Mouse (Mus musculus) heart, embryonic 14.5 days (tissue): ENCODE data around the gene Hoxa1. TPM values are rescaled to one million over a fixed set of nuclear protein-coding genes. Genes with fewer than 3 reads are reported as not detected.

ENCODE experiments used
- ATAC-seq: fragments of 200-750 bp; cut with Nextera tagmentation; 2 replicates; pipeline ENCODE4 v1.8.0; 2017; ENCODE audit warnings: low read depth, moderate TSS enrichment; ENCODE audit not compliant: insufficient number of reproducible peaks, insufficient read depth, low FRiP score
- H3K27ac ChIP-seq, 2 experiments: fragments of 200-500 bp in 1 of 2; fragments of 300-500 bp in 1 of 2; sonication (generic) in 1 of 2; replicated peaks in 1 of 2; 2 replicates each; pipeline ENCODE4 v1.5.1; 2012 to 2014; ENCODE audit warnings: low read depth in 2 of 2, low read length in 2 of 2, control low read depth in 1 of 2, mild to moderate bottlenecking in 1 of 2, mixed read lengths in 1 of 2; ENCODE audit not compliant: control insufficient read depth in 1 of 2, insufficient read depth in 1 of 2
- H3K27me3 ChIP-seq: fragments of 300-500 bp; sonication (generic); 2 replicates; pipeline ENCODE4 v1.6.1; 2014; ENCODE audit warnings: mild to moderate bottlenecking, low read length, control low read depth; ENCODE audit not compliant: control insufficient read depth, insufficient read depth
- H3K36me3 ChIP-seq: fragments of 300-500 bp; sonication (generic); 2 replicates; pipeline ENCODE4 v1.6.1; 2014; ENCODE audit warnings: mild to moderate bottlenecking, control low read depth, low read length, mixed read lengths; ENCODE audit not compliant: control insufficient read depth, insufficient read depth
- H3K4me1 ChIP-seq, 2 experiments: fragments of 200-500 bp in 1 of 2; fragments of 300-500 bp in 1 of 2; sonication (generic) in 1 of 2; 2 replicates each; pipeline ENCODE4 v1.6.1; 2012 to 2014; ENCODE audit warnings: low read length in 2 of 2, control low read depth in 1 of 2, mixed read lengths in 1 of 2; ENCODE audit not compliant: control insufficient read depth in 2 of 2, insufficient read depth in 2 of 2
- H3K4me2 ChIP-seq: fragments of 300-500 bp; sonication (generic); 2 replicates; pipeline ENCODE4 v1.6.1; 2014; ENCODE audit warnings: mild to moderate bottlenecking, low read length
- H3K4me3 ChIP-seq, 2 experiments: fragments of 200-500 bp in 1 of 2; fragments of 300-500 bp in 1 of 2; sonication (generic) in 1 of 2; 2 replicates each; pipeline ENCODE4 v1.5.1; 2012 to 2014; ENCODE audit warnings: low read length in 2 of 2, mild to moderate bottlenecking in 2 of 2, control low read depth in 1 of 2, low read depth in 1 of 2, moderate library complexity in 1 of 2; ENCODE audit not compliant: control insufficient read depth in 1 of 2, insufficient read depth in 1 of 2
- H3K9ac ChIP-seq: fragments of 300-500 bp; sonication (generic); 2 replicates; pipeline ENCODE4 v1.6.1; 2014; ENCODE audit warnings: mild to moderate bottlenecking, low read length
- H3K9me3 ChIP-seq: fragments of 300-500 bp; sonication (generic); 2 replicates; pipeline ENCODE4 v1.6.1; 2016; ENCODE audit warnings: low read length, control low read depth; ENCODE audit not compliant: control insufficient read depth
- WGBS: fragments of 180-500 bp; shearing (Covaris S2); extraction: QIAGEN DNeasy Blood & Tissue Kit; methylation state at CpG from one replicate; pipeline ENCODE4 v1.1.7; 2014; 5-methylcytosine and 5-hydroxymethylcytosine counted together
- polyA plus RNA-seq: library from polyadenylated mRNA; unstranded; fragments of >200 nt; fragmentation: Nextera tagmentation; extraction: Ambion mirVana; gene quantifications from 2 replicates; pipeline ENCODE4 v1.2.1, GENCODE M21; 2014

Hoxa1 gene
- polyA plus RNA-seq, 1 experiment from 2014 or later = 0.82 TPM

DNA sequence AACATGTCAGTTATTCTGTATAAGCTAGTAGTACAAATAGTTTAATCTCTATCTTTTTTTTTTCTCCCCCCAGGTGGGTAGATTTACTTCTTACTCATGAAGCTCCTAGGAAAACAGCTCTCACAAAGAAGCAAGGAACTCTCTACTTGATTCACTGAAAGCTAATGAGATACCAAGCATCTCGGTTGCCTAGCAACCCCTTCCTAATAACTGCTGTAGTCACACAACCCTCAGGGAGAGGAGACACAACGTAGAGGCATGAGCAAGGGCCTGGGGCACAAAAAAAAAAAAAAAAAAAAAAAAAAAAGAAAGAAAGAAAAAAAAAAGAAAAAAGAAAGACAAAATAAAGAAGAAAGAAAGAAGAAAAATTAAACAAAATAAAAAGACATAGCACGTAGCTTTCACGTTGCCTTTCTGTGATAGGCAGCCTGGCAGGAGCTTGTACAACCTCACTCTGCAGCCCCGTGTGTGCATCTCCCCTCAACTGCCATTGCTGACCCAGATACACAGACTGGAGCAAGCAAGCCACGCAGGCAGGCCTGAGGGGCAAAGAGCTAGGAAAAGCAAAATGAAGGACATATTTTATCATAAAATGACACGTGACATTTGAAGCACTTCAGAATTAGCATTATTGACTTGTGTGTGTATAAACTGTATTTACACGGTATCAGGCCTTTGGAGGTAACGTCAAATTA, 20.1 kb downstream of the Hoxa1 start:
- Histone ChIP-seq H3K27ac (no peak overlapping the region), H3K4me2 (no peak overlapping the region), H3K9ac (no peak overlapping the region), H3K27me3 (peaks cover 22% of the 10 kb centered on the region), H3K36me3 (no peaks in the 10 kb centered on the region), H3K9me3 (no peaks in the 10 kb centered on the region), H3K4me3 (no peak overlapping the region), H3K4me1 (no peaks in the 10 kb centered on the region)
- 76% methylated on average over 9 of the region's 9 CpGs for WGBS
- ATAC-seq = no peak

GRCm38 (mm10) chr6:52123673-52124072, 34.4 kb downstream of the Hoxa1 start:
- 78% methylated on average over 4 of the region's 4 CpGs for WGBS
- Histone ChIP-seq H3K9ac (no peak overlapping the region), H3K9me3 (peaks cover 7% of the 10 kb centered on the region), H3K4me3 (no peak overlapping the region), H3K4me1 (no peaks in the 10 kb centered on the region), H3K27ac (no peak overlapping the region), H3K36me3 (no peaks in the 10 kb centered on the region), H3K4me2 (no peak overlapping the region), H3K27me3 (peaks cover 67% of the 10 kb centered on the region)
- no peak for ATAC-seq

- Histone ChIP-seq H3K9ac (no peak overlapping the region), H3K27ac (no peak overlapping the region), H3K4me2 (no peak overlapping the region), H3K27me3 (peaks cover 75% of the 10 kb centered on the region), H3K4me3 (no peak overlapping the region), H3K36me3 (no peaks in the 10 kb centered on the region), H3K4me1 (no peaks in the 10 kb centered on the region), H3K9me3 (no peaks in the 10 kb centered on the region)
- ATAC-seq = no peak
- WGBS = 52% methylated on average over 3 of the region's 3 CpGs
Observed at GRCm38 (mm10) chr6:52121173-52121572, 36.9 kb downstream of the Hoxa1 start.

- H3K4me2 ChIP-seq = no peak overlapping the region
- H3K4me3 ChIP-seq = no peak overlapping the region
- ATAC-seq = no peak
- H3K27ac ChIP-seq = no peak overlapping the region
- no peaks in the 10 kb centered on the region for H3K4me1 ChIP-seq
- H3K9me3 ChIP-seq = no peaks in the 10 kb centered on the region
- 40% methylated on average over 6 of the region's 6 CpGs for WGBS
- H3K27me3 ChIP-seq = peaks cover 85% of the 10 kb centered on the region
- H3K9ac ChIP-seq = no peak overlapping the region
- no peaks in the 10 kb centered on the region for H3K36me3 ChIP-seq
Observed at GRCm38 (mm10) chr6:52118903-52119635, 39.0 kb downstream of the Hoxa1 start.

GRCm38 (mm10) chr6:52115899-52116298, 42.2 kb downstream of the Hoxa1 start:
- Histone ChIP-seq H3K9me3 (no peaks in the 10 kb centered on the region), H3K4me2 (no peak overlapping the region)
- no peak for ATAC-seq

GRCm38 (mm10) chr6:52111846-52112245, 46.3 kb downstream of the Hoxa1 start:
- Histone ChIP-seq H3K4me2 (no peak overlapping the region), H3K27ac (no peak overlapping the region), H3K9ac (no peak overlapping the region), H3K9me3 (no peaks in the 10 kb centered on the region), H3K36me3 (no peaks in the 10 kb centered on the region), H3K4me1 (no peaks in the 10 kb centered on the region), H3K4me3 (no peak overlapping the region), H3K27me3 (peaks cover 38% of the 10 kb centered on the region)
- WGBS = 53% methylated on average over 4 of the region's 4 CpGs
- no peak for ATAC-seq

More at GRCm38 (mm10) chr6:52115899-52116298, 42.2 kb downstream of the Hoxa1 start:
- H3K36me3 ChIP-seq = no peaks in the 10 kb centered on the region
- no peak overlapping the region for H3K9ac ChIP-seq
- H3K27me3 ChIP-seq = peaks cover 75% of the 10 kb centered on the region
- WGBS = 4% methylated on average over 5 of the region's 5 CpGs
- no peaks in the 10 kb centered on the region for H3K4me1 ChIP-seq
- H3K27ac ChIP-seq = no peak overlapping the region
- H3K4me3 ChIP-seq = no peak overlapping the region

DNA sequence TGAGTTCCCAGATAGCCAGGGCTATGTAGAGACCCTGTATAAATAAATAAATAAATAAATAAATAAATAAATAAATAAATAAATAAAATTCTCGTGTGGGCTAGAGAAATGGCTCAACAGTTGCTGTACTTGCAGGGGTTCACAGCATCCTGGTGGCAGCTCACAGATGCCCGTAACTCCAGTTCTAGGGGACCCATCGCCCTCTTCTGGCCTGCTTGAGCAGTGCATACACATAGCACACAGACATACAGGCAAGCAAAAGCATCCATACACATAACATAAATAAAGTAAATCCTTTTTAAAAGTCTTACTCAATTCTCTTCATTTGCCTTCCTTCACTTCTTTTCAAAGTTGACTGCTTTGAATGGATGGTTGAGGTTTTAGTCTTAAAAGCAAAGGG, 50.7 kb downstream of the Hoxa1 start:
- Histone ChIP-seq H3K27ac (no peak overlapping the region), H3K9me3 (no peaks in the 10 kb centered on the region), H3K36me3 (no peaks in the 10 kb centered on the region), H3K4me1 (no peaks in the 10 kb centered on the region; a peak in 1 of 4 replicates), H3K27me3 (peaks cover 5% of the 10 kb centered on the region; the same call in 1 of the 2 replicates), H3K4me3 (no peak overlapping the region), H3K4me2 (no peak overlapping the region), H3K9ac (no peak overlapping the region)
- ATAC-seq = no peak
- 72% methylated on average over 3 of the region's 3 CpGs for WGBS
